Mouse (Mus musculus): Measurements from ENCODE around the gene Slc38a3.

Gene Slc38a3

DNA sequence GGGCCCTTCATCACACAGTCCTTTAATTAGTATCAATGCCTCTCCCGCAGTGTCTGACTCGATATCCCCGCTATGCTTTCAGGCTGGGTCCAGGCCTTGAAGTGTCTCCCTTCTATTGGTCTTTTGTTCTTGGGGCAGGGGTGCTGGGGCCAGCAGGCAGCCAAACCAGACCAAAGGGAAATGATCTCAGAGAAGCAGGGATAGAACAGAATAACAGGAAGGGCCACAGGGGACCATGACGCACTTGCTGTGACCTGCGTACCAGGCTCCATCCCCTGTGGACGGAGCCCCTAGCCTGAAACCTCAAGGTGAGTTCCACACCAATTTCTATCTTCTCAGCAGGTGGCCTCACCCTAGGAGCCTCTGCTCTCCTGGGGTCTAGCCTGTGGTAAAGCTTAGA lies 51.2 kb downstream of the Slc38a3 start:
- DNase-seq = no peak

DNA sequence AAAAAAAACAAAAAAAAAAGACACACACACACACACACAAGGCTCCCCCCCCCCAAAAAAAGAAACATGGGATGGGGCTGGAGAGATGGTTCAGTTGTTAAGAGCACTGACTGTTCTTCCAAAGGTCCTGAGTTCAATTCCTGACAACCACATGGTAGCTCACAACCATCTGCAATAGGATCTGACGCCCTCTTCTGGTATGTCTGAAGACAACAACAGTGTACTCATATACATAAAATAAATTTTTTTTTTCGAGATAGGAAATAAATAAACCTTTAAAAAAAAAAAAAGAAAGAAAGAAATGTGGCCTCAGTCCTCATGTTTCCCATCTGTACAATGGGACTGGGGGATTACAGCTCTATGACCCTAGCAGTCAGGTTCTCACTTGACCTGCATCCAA lies 51.9 kb downstream of the Slc38a3 start:
- DNase-seq = no peak

DNA sequence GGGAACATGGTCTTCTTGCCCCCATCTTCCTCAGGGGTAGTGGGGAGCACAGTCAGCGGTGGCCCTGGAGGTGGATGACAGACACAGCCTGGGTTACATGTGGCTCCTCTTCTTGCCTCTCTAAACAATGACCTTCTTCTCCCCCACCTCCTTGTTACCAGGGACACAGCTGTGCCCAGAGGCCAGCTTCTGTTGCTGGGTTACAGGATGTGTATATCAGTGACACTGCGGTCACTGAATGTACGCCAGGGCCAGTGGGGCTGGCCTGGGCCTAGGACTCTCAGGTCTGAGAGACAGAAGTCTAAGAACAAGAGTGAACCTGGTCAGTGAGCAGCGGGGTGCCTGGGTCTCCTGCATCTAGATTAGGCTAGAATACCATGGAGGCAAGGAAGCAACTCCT lies 54.3 kb downstream of the Slc38a3 start:
- no peak for DNase-seq

DNA sequence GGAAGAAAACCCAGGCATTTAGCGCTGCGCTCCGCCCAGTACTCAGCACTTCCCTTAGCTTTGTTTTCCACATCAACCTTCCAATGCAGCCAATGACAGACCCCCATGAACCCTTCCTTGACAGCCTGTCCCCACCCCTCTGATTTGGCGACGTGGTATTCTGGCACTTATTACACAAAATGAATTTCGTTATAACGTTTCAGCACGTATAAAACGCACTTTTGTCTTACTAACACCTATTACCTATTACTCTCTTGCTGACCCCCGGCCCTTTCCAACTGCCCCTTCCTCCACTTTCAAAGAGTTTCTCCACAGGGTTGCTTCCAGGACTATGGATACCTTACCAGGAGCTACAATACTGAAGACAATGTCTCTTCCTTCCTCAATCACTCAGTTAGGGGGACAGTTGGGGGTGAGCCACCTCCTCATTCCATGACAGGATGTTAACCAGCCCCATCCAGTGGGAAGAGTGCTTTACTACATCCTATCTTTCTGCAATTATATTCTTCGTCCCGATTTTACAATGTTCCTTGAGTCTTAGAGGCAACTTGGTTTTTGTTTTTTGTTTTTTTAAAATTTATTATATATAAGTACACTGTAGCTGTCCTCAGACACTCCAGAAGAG lies 56.3 kb downstream of the Slc38a3 start:
- no peak for DNase-seq

DNA sequence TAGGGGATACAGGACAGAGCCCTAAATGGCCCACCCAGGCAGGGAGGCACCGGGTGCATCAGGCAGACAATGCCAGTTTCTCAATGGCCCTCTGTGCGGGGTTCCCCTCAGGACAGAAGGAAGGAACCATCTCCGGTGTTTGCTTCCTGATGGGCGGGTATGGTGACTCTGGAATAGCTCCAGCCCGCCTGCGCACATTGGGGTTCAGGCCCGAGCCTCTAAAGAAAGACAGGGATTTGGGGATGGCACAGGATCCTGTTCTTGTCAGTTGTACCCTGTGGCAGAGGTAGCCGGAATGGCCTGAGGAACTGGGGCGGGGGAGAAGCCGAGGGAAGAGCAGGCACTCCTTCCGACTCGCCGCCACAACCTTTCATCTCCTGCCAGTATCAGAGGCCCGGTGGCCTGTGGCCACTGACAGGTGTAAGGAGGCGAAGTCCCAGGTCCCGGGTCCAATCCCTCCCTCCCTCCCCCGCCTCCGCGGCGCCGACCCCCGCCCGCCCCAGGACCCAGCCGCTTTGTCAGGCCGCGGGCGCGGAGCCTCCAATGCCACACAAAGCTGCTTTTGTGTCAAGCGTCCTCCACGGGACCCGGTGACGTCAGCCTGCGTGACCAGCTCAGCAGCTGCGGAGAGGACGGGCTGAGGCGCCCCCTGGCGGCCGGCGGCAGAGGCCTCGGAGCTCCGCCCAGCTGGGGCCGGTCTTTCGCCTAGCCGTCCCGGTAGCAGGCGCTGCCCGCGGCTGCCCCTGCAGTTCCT lies 57.0 kb downstream of the Slc38a3 start:
- DNase-seq = peak; percentile 99

DNA sequence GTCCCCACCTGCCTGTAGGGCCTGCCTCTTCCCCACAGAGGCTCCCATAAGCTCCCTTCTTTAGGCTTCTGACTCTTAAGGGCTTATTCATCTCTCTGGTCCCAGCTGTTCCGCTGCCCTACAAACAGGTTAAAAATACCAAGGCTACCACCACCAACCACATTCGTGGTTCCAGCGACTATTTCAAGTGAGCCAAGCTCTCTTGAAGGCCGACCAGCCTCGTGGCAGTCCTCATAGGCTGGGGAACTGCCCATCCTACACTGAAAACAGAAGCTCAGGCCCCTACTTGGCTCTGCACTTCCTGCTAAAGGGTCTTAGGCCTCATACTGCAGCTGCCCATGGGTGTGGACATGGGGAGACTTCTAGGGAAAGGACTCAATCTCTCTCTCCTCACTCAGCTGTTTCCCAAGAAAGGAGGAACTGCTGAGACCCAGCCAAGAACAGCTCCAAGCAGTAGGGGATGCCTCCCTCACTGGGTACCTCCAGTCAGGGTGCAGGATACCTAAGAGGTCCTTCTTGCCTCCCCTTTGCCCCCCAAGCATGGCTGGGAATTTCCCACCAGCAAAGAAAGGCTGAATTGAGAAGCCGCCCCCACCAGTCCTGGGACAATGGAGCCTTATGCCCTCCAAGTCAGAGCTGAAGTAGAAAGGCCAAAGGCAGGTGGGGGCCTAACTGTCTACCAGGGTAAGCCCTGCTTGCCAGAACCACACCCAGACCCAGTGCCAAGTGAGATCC lies 57.7 kb downstream of the Slc38a3 start:
- DNase-seq = no peak

DNA sequence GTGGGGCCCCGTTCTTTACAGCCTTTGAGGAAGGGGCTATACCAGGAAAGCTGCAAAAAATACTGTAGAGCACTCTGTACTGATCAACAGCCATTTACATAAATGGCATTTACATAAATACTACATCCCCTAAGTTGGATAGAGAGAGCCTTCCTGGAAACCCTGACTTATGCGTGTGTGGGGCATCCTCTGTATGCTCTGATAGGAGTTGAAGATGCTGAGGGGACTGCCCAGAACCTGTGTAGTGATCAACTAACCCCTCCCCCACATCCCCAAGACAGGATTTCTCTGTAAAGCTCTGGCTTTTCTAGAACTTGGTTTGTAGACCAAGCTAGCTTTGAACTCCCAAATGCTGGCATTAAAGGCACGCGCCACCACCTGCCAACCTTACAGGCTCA lies 59.9 kb downstream of the Slc38a3 start:
- DNase-seq = no peak

DNA sequence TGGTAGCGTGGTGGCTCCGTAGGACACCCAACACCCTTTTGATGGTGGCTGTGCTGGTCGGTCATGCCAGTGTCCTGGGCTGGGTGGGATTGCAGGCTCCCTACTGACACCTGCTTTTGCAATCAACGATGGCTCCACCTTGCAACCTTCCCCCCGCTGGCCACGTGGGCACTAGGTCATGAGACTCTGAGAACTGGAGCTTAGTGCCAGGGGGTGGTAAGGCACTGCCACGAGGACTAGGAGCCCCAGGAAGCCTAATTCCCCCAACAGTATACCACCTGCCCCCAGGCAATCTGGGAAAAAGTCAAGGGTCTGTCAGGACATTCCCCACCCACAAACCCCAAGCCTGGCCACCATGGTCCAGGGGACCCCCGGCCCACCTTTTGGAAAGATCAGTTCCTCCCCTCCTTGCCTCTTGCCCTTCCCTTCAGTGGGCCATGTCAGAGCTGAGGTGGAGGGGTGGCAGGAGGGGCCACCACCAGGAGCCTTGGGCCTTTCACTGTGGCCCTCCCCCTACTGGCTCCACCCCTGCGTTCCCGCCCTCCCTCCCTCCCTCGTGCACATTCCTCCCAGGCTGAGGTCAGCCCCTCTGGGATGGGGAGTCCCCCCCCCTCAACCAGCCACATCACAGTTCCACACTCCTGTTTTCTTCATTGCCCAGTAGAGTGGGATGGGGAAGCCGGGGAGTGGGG lies 60.4 kb downstream of the Slc38a3 start, which contains the start of gene Sema3b:
Gene Sema3b (minus strand): TSS at position 489 of the 692 bp plus-strand sequence.
- DNase-seq = peak; percentile 59

DNA sequence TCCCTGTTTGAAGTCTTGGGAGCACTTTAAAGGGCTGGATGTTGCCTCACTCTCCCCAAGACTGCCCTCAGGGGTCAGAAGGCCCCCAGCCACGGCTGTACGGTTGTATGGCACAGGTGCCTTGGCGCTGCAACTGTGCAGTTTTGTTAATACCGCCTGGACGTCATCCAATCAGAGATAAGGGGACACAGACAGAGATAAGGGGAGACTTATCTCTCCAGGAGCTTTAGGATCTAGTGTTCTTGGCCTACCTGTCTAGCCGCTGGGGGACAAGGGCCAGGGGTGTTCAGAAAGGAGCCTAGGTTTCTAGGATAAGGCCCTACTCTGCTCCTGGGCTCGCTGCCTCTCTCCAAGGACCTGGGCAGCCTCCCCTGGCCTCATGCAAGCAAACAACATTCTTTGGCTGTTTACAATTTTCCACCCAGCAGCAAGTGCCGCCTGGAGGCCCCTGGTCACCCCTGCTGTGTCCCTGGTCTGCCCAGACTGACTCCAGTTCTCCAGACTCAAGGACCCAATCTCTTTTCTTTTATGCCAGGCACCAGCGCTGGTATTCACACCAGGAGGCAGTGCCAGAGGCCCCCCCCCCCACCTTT lies 61.6 kb downstream of the Slc38a3 start:
- DNase-seq = peak; percentile 49

DNA sequence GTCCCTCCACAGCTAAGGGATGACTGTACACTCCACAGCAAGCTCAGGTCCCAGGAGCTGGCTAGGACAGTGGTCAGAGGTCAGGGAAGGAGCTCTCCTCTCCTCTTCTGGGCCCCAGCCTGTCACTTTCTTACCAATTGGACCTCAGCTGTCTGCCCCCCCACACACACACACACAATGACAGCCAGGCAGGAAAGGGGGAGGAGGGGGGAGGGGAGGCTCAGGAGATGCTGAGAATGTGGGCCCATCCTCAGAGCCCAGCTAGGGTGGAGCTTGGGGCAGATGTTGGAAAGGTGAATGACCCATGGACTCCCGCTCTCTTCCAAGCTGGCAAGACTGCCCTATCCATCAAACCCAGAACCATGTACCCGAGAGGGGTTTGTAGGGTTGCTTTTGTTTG lies 62.3 kb downstream of the Slc38a3 start:
- no peak for DNase-seq

DNA sequence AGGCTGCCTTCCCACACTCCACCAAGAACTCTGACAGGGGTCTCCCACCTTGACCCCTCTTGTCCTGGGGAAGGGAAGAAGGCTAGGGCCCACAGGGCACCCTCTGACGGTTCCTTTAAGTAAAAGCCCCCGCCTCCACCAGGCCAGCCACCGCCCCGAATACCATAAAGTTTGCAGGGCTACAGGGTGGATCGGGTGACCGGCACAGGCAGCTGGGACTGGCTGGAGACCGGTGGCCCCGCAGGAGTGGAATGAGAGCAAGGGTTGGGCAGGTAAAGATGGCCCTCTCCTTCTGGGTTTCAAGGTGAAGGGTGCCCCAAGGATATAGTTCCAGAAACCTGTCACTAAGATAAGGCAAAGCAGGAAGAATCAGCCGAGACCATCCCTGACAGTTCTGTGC lies 62.7 kb downstream of the Slc38a3 start:
- peak; percentile 70 for DNase-seq

DNA sequence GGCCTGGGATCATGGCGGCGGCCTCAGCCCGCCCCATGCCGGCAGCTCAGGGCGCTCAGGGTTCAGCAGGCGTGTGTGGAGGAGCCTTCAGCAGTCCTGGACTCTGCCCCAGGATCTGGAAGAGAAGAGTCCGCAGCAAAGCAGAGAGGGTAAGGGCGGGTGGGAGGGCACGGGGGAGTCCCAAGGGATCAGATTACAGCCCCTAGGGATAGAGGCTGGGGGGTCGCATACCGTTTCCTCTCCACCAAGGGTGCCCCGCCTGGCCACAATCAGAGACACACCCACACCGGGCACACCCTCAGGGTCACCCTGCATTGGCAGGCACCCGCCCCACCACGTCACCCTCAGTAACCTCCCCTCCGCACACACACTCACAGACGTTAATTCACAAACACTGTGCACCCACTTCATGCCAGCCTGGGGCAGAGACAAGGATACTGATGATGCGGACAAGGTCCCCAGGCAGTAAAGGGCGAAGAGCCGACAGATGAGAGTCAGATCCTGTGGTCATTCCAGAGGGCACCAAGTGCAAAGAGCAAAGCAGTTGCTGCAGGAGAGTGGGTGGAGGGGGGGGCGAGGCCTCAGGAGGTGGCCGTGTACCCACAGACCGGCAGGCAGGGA lies 64.2 kb downstream of the Slc38a3 start:
- peak; percentile 78 for DNase-seq

DNA sequence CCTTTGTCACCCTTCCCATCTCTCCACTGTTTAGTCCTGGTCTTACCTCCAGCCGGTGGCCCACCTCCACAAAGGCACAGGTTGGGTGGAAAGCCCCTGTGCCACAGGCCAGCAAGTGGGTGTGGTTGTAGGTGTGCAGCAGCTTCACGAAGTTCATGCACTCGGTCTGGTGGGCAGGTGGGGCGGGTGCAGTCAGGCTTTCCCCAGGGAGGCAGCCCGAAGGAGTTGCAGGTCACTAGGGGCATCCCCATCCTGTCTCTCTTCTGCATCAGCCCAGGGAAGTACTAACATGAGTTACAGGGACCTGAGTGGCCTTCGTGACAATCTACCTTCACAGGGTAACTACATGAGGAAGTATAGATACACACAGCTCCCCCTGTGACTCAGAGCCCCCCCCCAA lies 66.1 kb downstream of the Slc38a3 start:
- no peak for DNase-seq

DNA sequence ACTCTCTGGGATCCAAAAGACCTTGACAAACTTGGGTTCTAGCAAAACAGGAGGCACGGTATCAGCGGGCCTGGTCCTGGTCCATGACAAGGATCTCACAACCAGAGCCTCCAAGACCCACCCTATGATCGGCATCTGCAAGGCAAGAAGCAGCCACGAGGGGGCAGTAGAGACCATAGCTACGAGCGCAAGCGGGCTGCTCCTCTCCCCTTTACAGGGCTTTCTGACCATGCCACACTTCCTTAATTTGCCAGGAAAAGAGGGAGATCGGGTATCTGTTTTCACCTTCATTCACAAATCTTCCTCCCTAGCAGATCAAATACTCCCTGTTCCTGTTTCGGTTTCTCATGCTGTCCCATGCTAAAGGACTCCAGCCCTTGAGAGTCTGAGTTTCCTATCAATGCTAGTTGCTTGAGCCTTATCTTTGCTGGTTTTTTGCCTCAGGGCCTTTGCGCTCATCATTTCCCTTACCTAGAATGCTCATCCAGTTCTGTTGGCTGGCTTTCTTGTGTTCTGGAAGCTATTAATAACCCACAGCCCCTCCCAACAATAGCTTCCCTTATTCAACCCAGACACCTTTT lies 67.2 kb downstream of the Slc38a3 start:
- DNase-seq = peak; percentile 95

DNA sequence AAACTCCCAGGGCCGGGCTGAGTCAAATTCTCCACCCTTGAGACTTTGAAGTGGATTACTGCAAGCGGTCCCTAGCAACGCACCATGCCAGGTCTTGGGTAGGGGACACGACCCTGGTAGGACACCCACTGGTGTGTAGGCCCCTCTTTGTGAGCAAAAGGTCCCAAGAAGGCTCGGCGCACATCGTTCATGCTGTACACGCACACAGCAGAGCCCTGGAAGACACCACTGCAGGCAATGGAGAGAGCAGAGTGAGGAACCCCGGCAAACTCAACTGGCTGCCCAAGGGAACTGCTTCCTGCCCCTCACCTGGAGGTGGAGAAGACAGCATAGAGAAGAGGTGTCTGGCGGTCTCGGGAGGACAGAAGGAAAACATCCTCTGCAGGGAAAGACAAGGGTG lies 68.1 kb downstream of the Slc38a3 start:
- DNase-seq = no peak

DNA sequence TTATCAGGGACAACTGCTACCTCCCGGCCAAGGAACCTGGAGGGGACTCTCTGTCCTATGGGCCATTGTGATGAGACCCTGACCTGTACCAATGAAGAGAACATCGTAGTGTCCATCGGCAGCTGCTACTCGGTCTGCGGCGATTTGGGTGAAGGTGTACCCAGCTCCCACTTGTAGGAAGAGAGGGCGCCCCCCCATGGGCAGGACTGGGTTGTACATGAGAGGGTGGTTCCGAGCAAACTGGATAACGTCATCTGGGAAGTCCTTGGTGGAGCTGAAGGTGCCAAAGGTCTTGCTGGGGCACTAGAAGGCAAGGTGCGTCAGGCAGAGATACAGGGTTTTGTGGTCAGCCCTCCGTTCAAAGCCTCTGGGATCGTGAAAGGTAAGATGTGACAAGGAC lies 68.6 kb downstream of the Slc38a3 start:
- no peak for DNase-seq

Data from kidney, adult 18-20 months (tissue).